Comparison of ENCODE assay signal across 8 mouse cellular contexts in the genomic region with DNA sequence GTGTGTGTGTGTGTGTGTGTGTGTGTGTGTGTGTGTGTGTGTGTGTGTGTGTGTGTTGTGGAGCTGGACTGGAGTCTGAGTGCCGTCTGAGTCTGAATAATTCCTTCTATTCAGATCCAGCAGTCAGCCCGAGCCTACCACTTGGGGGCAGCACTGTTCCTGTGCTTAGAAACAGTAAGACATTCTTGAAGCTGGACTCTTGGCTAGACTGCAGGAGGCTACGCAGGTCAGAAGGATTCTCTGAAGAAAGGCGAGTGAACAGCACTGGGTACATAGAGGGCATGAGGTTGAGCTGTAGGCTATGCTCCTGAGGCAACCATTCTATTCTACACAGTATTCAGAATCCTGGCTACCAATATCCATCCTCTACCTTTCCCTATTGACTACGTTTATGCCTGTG.
DNase-seq lines count a peak whose midpoint lies in the region; ATAC-seq and TF ChIP-seq lines count a peak whose summit lies in the region.

No protein-coding gene starts in this region.

- H3K4me3 ChIP-seq in intestine, postnatal 0 days (ENCODE audit: low read depth, low read length) = no peak overlapping the region
- H3K4me3 ChIP-seq in midbrain, embryonic 15.5 days = no peak overlapping the region

- no peaks in the 10 kb centered on the region for H3K36me3 ChIP-seq in intestine, postnatal 0 days (ENCODE audit: control insufficient read depth, insufficient read depth)
- no peaks in the 10 kb centered on the region for H3K36me3 ChIP-seq in midbrain, embryonic 15.5 days (replicated peaks)
- no peaks in the 10 kb centered on the region for H3K36me3 ChIP-seq in splenic B cell, adult 2 months (ENCODE audit: control insufficient read depth, insufficient read depth, low read length, poor library complexity, severe bottlenecking)

- H3K9ac ChIP-seq in intestine, postnatal 0 days (ENCODE audit: low read depth, low read length) = no peak overlapping the region
- no peak overlapping the region for H3K9ac ChIP-seq in midbrain, embryonic 15.5 days

- H3K9me3 ChIP-seq in intestine, postnatal 0 days (ENCODE audit: control insufficient read depth) = no peaks in the 10 kb centered on the region
- no peaks in the 10 kb centered on the region for H3K9me3 ChIP-seq in midbrain, embryonic 15.5 days

- H3K27me3 ChIP-seq in intestine, postnatal 0 days (replicated peaks; ENCODE audit: control insufficient read depth, insufficient read depth, low read length) = no peaks in the 10 kb centered on the region
- no peaks in the 10 kb centered on the region for H3K27me3 ChIP-seq in midbrain, embryonic 15.5 days (replicated peaks)
- no peaks in the 10 kb centered on the region for H3K27me3 ChIP-seq in splenic B cell, adult 2 months (ENCODE audit: control insufficient read depth, insufficient read depth, low read length, poor library complexity, severe bottlenecking)

- no peak overlapping the region for H3K4me2 ChIP-seq in intestine, postnatal 0 days (replicated peaks; ENCODE audit: low read depth)
- no peak overlapping the region for H3K4me2 ChIP-seq in midbrain, embryonic 15.5 days

- peak; percentile 89 for TF ChIP-seq CTCF in intestine, postnatal 0 days (IDR thresholded peaks at IDR 0.05; ENCODE audit: low read depth)

- peak; percentile 63 for DNase-seq in CD4-positive, CD25-positive, alpha-beta regulatory T cell, adult 2 months (ENCODE audit: low read depth, low spot score)
- DNase-seq in cerebellum, adult 8-10 months = peak; percentile 86
- DNase-seq in frontal cortex, postnatal 10 days (ENCODE audit: low spot score in 2 of 2) = peak; percentile 70 to 73
- DNase-seq in left cerebral cortex, postnatal 14 days (ENCODE audit: low spot score in 2 of 2) = peak; percentile 89 to 95
- DNase-seq in splenic B cell, adult 2 months (ENCODE audit: low read depth, low spot score) = peak; percentile 66

- no peak overlapping the region for H3K27ac ChIP-seq in intestine, postnatal 0 days (ENCODE audit: low read depth, low read length)
- no peak overlapping the region for H3K27ac ChIP-seq in midbrain, embryonic 15.5 days

- intact Hi-C loops in left cerebral cortex, postnatal 14 days (cut with DNase I) = loop anchor here (2.0 kb wide), 1 partner anchor 86 kb away; a partner anchor contains a TSS

- ATAC-seq in CD4-positive, CD25-positive, alpha-beta regulatory T cell, adult 4 months = no peak
- no peak for ATAC-seq in intestine, postnatal 0 days
- peak; percentile 73 for ATAC-seq in midbrain, embryonic 15.5 days (replicated peaks)

- no peaks in the 10 kb centered on the region for H3K4me1 ChIP-seq in intestine, postnatal 0 days (replicated peaks; ENCODE audit: control insufficient read depth, insufficient read depth, low read length)
- 0 out of 2 replicates have a peak, but pooled peaks cover 3% of the 10 kb centered on the region for H3K4me1 ChIP-seq in midbrain, embryonic 15.5 days

- 34% methylated on average over 5 of the region's 5 CpGs for WGBS in intestine, postnatal 0 days
- 28% methylated on average over 5 of the region's 5 CpGs for WGBS in midbrain, embryonic 15.5 days
